In the genomic region with DNA sequence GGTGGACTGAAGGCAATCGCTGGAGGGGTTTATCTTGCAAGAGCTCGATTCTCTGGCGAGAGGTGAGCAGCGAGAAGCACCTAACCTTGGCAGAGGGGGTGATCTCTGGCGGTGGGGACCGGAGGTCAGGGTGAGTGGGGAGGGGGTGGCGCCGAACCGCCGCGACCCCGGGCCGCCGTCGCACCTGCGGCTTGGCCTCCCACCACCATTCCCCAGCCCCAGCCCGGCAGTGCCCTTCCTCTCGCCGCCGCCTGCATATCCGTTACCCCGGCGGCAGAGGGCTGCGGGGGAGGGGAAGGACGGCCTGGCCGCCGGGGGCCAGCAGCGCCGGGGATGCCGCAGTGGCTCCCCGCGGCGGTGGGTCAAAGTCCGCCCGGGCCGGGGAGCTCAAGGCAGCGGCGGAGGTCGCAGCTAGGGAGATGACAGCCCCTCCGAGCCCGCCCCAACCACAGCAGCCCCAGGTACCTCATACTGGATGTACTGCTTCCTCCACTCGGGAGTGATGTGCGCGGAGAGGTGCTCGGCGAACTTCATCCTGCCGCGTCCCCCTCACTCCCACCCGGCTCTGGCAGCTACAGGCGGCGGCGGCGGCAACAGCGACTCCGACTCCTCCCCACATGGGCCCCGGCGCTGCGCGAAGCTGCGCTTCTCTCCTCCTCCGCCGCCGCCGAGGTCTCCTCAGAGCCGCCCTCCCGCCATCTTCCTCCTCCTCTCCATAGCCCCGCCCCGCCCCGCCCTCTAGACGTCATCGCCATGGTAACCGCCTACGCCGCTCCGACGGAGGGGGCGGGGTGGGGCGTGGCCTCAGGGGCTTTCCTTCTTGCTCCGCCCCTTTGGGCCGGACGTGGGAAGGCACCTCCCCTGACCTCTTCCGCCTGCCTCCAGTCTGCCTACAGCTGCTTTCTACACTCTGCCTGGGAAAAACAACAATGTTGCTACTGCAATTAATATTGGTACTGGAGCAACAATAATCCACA, we compare ENCODE assay signal across 8 mouse cellular contexts. TPM values are rescaled to one million over a fixed set of nuclear protein-coding genes. Genes with fewer than 3 reads are reported as not detected.
DNase-seq lines count a peak whose midpoint lies in the region; ATAC-seq lines count a peak whose summit lies in the region.

A gene (minus strand): TSS at position 715 of the 977 bp plus-strand sequence.

- no peaks in the 10 kb centered on the region for H3K36me3 ChIP-seq in embryonic facial prominence, embryonic 14.5 days (ENCODE audit: control insufficient read depth, insufficient read depth, low read length)
- H3K36me3 ChIP-seq in kidney, embryonic 14.5 days (ENCODE audit: control insufficient read depth, insufficient read depth, low read length): no peaks in the 10 kb centered on the region
- H3K36me3 ChIP-seq in limb, embryonic 15.5 days: no peaks in the 10 kb centered on the region

- peak; percentile 94 for DNase-seq in 3T3-L1 (ENCODE audit: low read depth, low spot score)
- peak; percentile 88 to 90 for DNase-seq in adrenal gland, postnatal 4 days (ENCODE audit: low spot score in 2 of 2)
- DNase-seq in embryonic facial prominence, embryonic 14.5 days (ENCODE audit: low spot score): peak; percentile 96
- DNase-seq in heart, adult 9 months (ENCODE audit: low spot score in 2 of 2): peak; percentile 89 to 95
- DNase-seq in monocyte, adult 2 months (ENCODE audit: low read depth in 1 of 2, low spot score in 2 of 2): peak; percentile 79 to 91
- peak; percentile 90 to 94 for DNase-seq in spleen, postnatal 36 days (ENCODE audit: low spot score in 2 of 2)

- H3K4me3 ChIP-seq in embryonic facial prominence, embryonic 14.5 days (ENCODE audit: low read depth, low read length): peak within 1 kb of the TSS; percentile 89
- H3K4me3 ChIP-seq in kidney, embryonic 14.5 days (ENCODE audit: low read length): peak within 1 kb of the TSS; percentile 88
- peak within 1 kb of the TSS; percentile 97 for H3K4me3 ChIP-seq in limb, embryonic 15.5 days

- WGBS in embryonic facial prominence, embryonic 14.5 days: under 1% methylated on average over 32 of the region's 82 CpGs
- WGBS in kidney, embryonic 14.5 days: under 1% methylated on average over 63 of the region's 82 CpGs
- WGBS in limb, embryonic 15.5 days: under 1% methylated on average over 69 of the region's 82 CpGs

- H3K4me2 ChIP-seq in embryonic facial prominence, embryonic 14.5 days (ENCODE audit: low read depth, low read length): peak within 1 kb of the TSS; percentile 79
- peak within 1 kb of the TSS; percentile 76 for H3K4me2 ChIP-seq in kidney, embryonic 14.5 days (replicated peaks; ENCODE audit: low read depth, low read length)
- peak within 1 kb of the TSS; percentile 80 for H3K4me2 ChIP-seq in limb, embryonic 15.5 days

- H3K9me3 ChIP-seq in embryonic facial prominence, embryonic 14.5 days (ENCODE audit: control insufficient read depth, low read length): no peaks in the 10 kb centered on the region
- no peaks in the 10 kb centered on the region for H3K9me3 ChIP-seq in kidney, embryonic 14.5 days (ENCODE audit: control insufficient read depth, low read length)
- no peaks in the 10 kb centered on the region for H3K9me3 ChIP-seq in limb, embryonic 15.5 days

- H3K27me3 ChIP-seq in embryonic facial prominence, embryonic 14.5 days (replicated peaks; ENCODE audit: control insufficient read depth, insufficient read depth, low read length): no peaks in the 10 kb centered on the region
- H3K27me3 ChIP-seq in kidney, embryonic 14.5 days (ENCODE audit: control insufficient read depth, insufficient read depth, low read length): no peaks in the 10 kb centered on the region
- no peaks in the 10 kb centered on the region for H3K27me3 ChIP-seq in limb, embryonic 15.5 days

- no peaks in the 10 kb centered on the region for H3K4me1 ChIP-seq in embryonic facial prominence, embryonic 14.5 days (ENCODE audit: control insufficient read depth, insufficient read depth, low read length)
- H3K4me1 ChIP-seq in kidney, embryonic 14.5 days (ENCODE audit: control insufficient read depth, insufficient read depth, low read length): 0 out of 2 replicates have a peak, but pooled peaks cover 4% of the 10 kb centered on the region
- no peaks in the 10 kb centered on the region for H3K4me1 ChIP-seq in limb, embryonic 15.5 days

- H3K27ac ChIP-seq in embryonic facial prominence, embryonic 14.5 days (replicated peaks; ENCODE audit: low read depth, low read length): peak within 1 kb of the TSS; percentile 81
- peak within 1 kb of the TSS; percentile 85 for H3K27ac ChIP-seq in kidney, embryonic 14.5 days (ENCODE audit: low read depth, low read length)
- H3K27ac ChIP-seq in limb, embryonic 15.5 days: peak within 1 kb of the TSS; percentile 75

- ATAC-seq in embryonic facial prominence, embryonic 14.5 days (ENCODE audit: low read depth): peak; percentile 96
- peak; percentile 95 for ATAC-seq in kidney, embryonic 14.5 days (ENCODE audit: low FRiP score, low TSS enrichment)
- peak; percentile 96 for ATAC-seq in limb, embryonic 15.5 days (ENCODE audit: insufficient number of reproducible peaks, low FRiP score, low TSS enrichment, low read depth)

- peak within 1 kb of the TSS; percentile 79 for H3K9ac ChIP-seq in embryonic facial prominence, embryonic 14.5 days (ENCODE audit: low read depth, low read length)
- H3K9ac ChIP-seq in kidney, embryonic 14.5 days (ENCODE audit: low read depth, low read length): peak within 1 kb of the TSS; percentile 70
- peak within 1 kb of the TSS; percentile 67 for H3K9ac ChIP-seq in limb, embryonic 15.5 days

RNA-seq across cellular contexts. Expression of the gene that starts here (rescaled TPM):
- total RNA-seq in adrenal gland, postnatal 4 days (2021): 10 to 100 TPM; 59.4 to 60.4 TPM
- 5.3 and 5.6 TPM in 2 replicates for polyA plus RNA-seq in embryonic facial prominence, embryonic 14.5 days (2014; fragmentation: Nextera tagmentation; extraction: Ambion mirVana)
- 10.4 and 12.6 TPM in 2 replicates for polyA plus RNA-seq in kidney, embryonic 14.5 days (2014; fragmentation: Nextera tagmentation; extraction: Ambion mirVana)
- polyA plus RNA-seq in limb, embryonic 15.5 days (2015; fragmentation: Nextera tagmentation; extraction: Ambion mirVana): 7.5 and 7.7 TPM in 2 replicates

Comparison
In these comparisons a context has a peak if more than half of its experiments do, and no peak if none do; other contexts are left out.
1. Peak in every context shown above with its lines: DNase-seq, ATAC-seq, H3K4me3 ChIP-seq and H3K27ac ChIP-seq.